10 mouse cellular contexts compared by ENCODE assay signal in genomic region chr1:125808426-125808825, GRCm38 (mm10).
A peak's percentile ranks its signal among the peaks of the same experiment; 100 is the strongest.
DNase-seq lines count a peak whose midpoint lies in the region; ATAC-seq and TF ChIP-seq lines count a peak whose summit lies in the region.
"Had no signal": no experiment of that assay in that cellular context is flagged by ENCODE, and none has a peak within 500 bp of the region (broad histone marks: within the 10 kb centered on the region; RNA-seq: fewer than 3 reads in every experiment).

No protein-coding gene starts in this region.

- TF ChIP-seq CTCF in thymus, adult 2 months (IDR thresholded peaks at IDR 0.05; ENCODE audit: borderline replicate concordance, control insufficient read depth, extremely low read depth, insufficient read depth, low read length, poor library complexity) = no peak

- intact Hi-C loops in heart, postnatal 10 days (cut with DNase I) = no loop called here

- no peaks in the 10 kb centered on the region for H3K27me3 ChIP-seq in hindbrain, embryonic 15.5 days
- no peaks in the 10 kb centered on the region for H3K27me3 ChIP-seq in hindbrain, embryonic 13.5 days
- H3K27me3 ChIP-seq in thymus, adult 2 months (ENCODE audit: control insufficient read depth, insufficient read depth, low read length) = no peaks in the 10 kb centered on the region
- H3K27me3 ChIP-seq: midbrain, embryonic 12.5 days had no signal

- no peaks in the 10 kb centered on the region for H3K9me3 ChIP-seq in hindbrain, embryonic 15.5 days
- H3K9me3 ChIP-seq in hindbrain, embryonic 13.5 days = no peaks in the 10 kb centered on the region

- H3K4me2 ChIP-seq in hindbrain, embryonic 15.5 days = no peak overlapping the region
- no peak overlapping the region for H3K4me2 ChIP-seq in hindbrain, embryonic 13.5 days
- H3K4me2 ChIP-seq: midbrain, embryonic 12.5 days had no signal

- H3K27ac ChIP-seq in hindbrain, embryonic 15.5 days (replicated peaks) = no peak overlapping the region
- no peak overlapping the region for H3K27ac ChIP-seq in hindbrain, embryonic 13.5 days
- H3K27ac ChIP-seq in thymus, adult 2 months (ENCODE audit: control insufficient read depth, insufficient read depth, low read length) = no peak overlapping the region
- H3K27ac ChIP-seq: midbrain, embryonic 12.5 days had no signal

- H3K4me1 ChIP-seq in hindbrain, embryonic 15.5 days (replicated peaks) = 0 out of 2 replicates have a peak, but pooled peaks cover 4% of the 10 kb centered on the region
- peaks cover 8% of the 10 kb centered on the region for H3K4me1 ChIP-seq in hindbrain, embryonic 13.5 days (replicated peaks)
- H3K4me1 ChIP-seq in thymus, adult 2 months (replicated peaks; ENCODE audit: control insufficient read depth, insufficient read depth, low read length) = no peaks in the 10 kb centered on the region
- H3K4me1 ChIP-seq: midbrain, embryonic 12.5 days had no signal

- H3K9ac ChIP-seq in hindbrain, embryonic 15.5 days = no peak overlapping the region
- no peak overlapping the region for H3K9ac ChIP-seq in hindbrain, embryonic 13.5 days
- H3K9ac ChIP-seq: liver, postnatal 0 days; midbrain, embryonic 12.5 days had no signal

- no peaks in the 10 kb centered on the region for H3K36me3 ChIP-seq in hindbrain, embryonic 15.5 days
- no peaks in the 10 kb centered on the region for H3K36me3 ChIP-seq in hindbrain, embryonic 13.5 days
- H3K36me3 ChIP-seq in thymus, adult 2 months (ENCODE audit: control insufficient read depth, insufficient read depth, low read length) = no peaks in the 10 kb centered on the region
- H3K36me3 ChIP-seq: midbrain, embryonic 12.5 days had no signal

- TF ChIP-seq POLR2A in thymus, adult 2 months (IDR thresholded peaks at IDR 0.05; ENCODE audit: control insufficient read depth, extremely low read depth, insufficient read depth, low read length, poor library complexity) = no peak

- ATAC-seq in hindbrain, embryonic 15.5 days (ENCODE audit: low FRiP score, low read depth) = peak; percentile 45; the same call in 1 of the 2 replicates
- no peak for ATAC-seq in hindbrain, embryonic 13.5 days (ENCODE audit: low FRiP score)
- ATAC-seq: liver, postnatal 0 days had no signal

- WGBS in hindbrain, embryonic 15.5 days = 54% methylated on average over 2 of the region's 2 CpGs
- WGBS in hindbrain, embryonic 13.5 days = 71% methylated on average over 2 of the region's 2 CpGs
- 41% methylated on average over 2 of the region's 2 CpGs for WGBS in thymus, adult 2 months

- DNase-seq in thymus, postnatal 10 days (ENCODE audit: low spot score in 2 of 2) = peak; percentile 9 to 28
- no peak for DNase-seq in thymus, adult 2 months
- DNase-seq in layer of hippocampus, postnatal 36 days = peak; percentile 5 to 19
- DNase-seq in testis, postnatal 10 days (ENCODE audit: low spot score) = no peak
- no peak for DNase-seq in heart, postnatal 10 days
- DNase-seq in spleen, postnatal 36 days (ENCODE audit: low spot score in 2 of 2) = no peak
- DNase-seq: liver, postnatal 0 days had no signal

- no peak overlapping the region for H3K4me3 ChIP-seq in hindbrain, embryonic 15.5 days
- no peak overlapping the region for H3K4me3 ChIP-seq in hindbrain, embryonic 13.5 days
- H3K4me3 ChIP-seq in thymus, adult 2 months (ENCODE audit: control insufficient read depth, insufficient read depth, low read length) = no peak overlapping the region
- H3K4me3 ChIP-seq: midbrain, embryonic 12.5 days had no signal

Comparison
In these comparisons a context has a peak if more than half of its experiments do, and no peak if none do; other contexts are left out.
1. DNase-seq: peak in thymus, postnatal 10 days (2 of 2) and layer of hippocampus, postnatal 36 days (2 of 2); none in thymus, adult 2 months (single experiment), testis, postnatal 10 days (single experiment), heart, postnatal 10 days (0 of 2) and spleen, postnatal 36 days (0 of 2).